Mouse (Mus musculus) kidney, adult 9 months (tissue): Measurements from ENCODE around the gene Cfap221.

Experiments used
- DNase-seq: peaks from one replicate; pipeline ENCODE4 v3.0.0; 2022

Gene Cfap221

GRCm38 (mm10) chr1:119996798-119997581 lies at the start of gene Cfap221:
Gene Cfap221, minus strand, starts transcription at chr1:119997234.
- peak; percentile 67 for DNase-seq

- no peak for DNase-seq
Observed at GRCm38 (mm10) chr1:120044584-120044983, 47.5 kb upstream of the Cfap221 start.

- no peak for DNase-seq
Observed at GRCm38 (mm10) chr1:120042421-120042820, 45.4 kb upstream of the Cfap221 start.

- DNase-seq = no peak
Observed at GRCm38 (mm10) chr1:120038594-120038993, 41.6 kb upstream of the Cfap221 start.

- peak; percentile 70 for DNase-seq
Observed at GRCm38 (mm10) chr1:120037021-120037683, 40.1 kb upstream of the Cfap221 start.

GRCm38 (mm10) chr1:120035456-120036034 lies 38.5 kb upstream of the Cfap221 start:
- DNase-seq = no peak

GRCm38 (mm10) chr1:120034793-120035192 lies 37.8 kb upstream of the Cfap221 start:
- DNase-seq = no peak

- no peak for DNase-seq
Observed at GRCm38 (mm10) chr1:120033469-120033854, 36.4 kb upstream of the Cfap221 start.

- peak; percentile 95 for DNase-seq
Observed at GRCm38 (mm10) chr1:120032804-120033468, 35.9 kb upstream of the Cfap221 start.

GRCm38 (mm10) chr1:120030474-120030873 lies 33.4 kb upstream of the Cfap221 start:
- no peak for DNase-seq

GRCm38 (mm10) chr1:120027693-120028092 lies 30.7 kb upstream of the Cfap221 start:
- DNase-seq = peak; percentile 65

GRCm38 (mm10) chr1:120025050-120025439 lies 28.0 kb upstream of the Cfap221 start:
- DNase-seq = peak; percentile 36

GRCm38 (mm10) chr1:120024331-120025049 lies 27.5 kb upstream of the Cfap221 start:
- DNase-seq = peak; percentile 93

- no peak for DNase-seq
Observed at GRCm38 (mm10) chr1:120021951-120022350, 24.9 kb upstream of the Cfap221 start.

GRCm38 (mm10) chr1:120020322-120020897 lies 23.4 kb upstream of the Cfap221 start:
- no peak for DNase-seq

GRCm38 (mm10) chr1:120019428-120019827 lies 22.4 kb upstream of the Cfap221 start:
- DNase-seq = no peak

- no peak for DNase-seq
Observed at GRCm38 (mm10) chr1:120018900-120019299, 21.9 kb upstream of the Cfap221 start.

GRCm38 (mm10) chr1:120016240-120016639 lies 19.2 kb upstream of the Cfap221 start:
- peak; percentile 70 for DNase-seq

- peak; percentile 67 for DNase-seq
Observed at GRCm38 (mm10) chr1:120013111-120013510, 16.1 kb upstream of the Cfap221 start.

GRCm38 (mm10) chr1:120012638-120013037 lies 15.6 kb upstream of the Cfap221 start:
- no peak for DNase-seq

- DNase-seq = no peak
Observed at GRCm38 (mm10) chr1:120007851-120008588, 11.0 kb upstream of the Cfap221 start.
